Mouse (Mus musculus): Measurements from ENCODE around the gene Hapln4. TPM values are rescaled to one million over a fixed set of nuclear protein-coding genes. Genes with fewer than 3 reads are reported as not detected.

Gene Hapln4
- total RNA-seq, 2 experiments from 2014 or later: not detected

DNA sequence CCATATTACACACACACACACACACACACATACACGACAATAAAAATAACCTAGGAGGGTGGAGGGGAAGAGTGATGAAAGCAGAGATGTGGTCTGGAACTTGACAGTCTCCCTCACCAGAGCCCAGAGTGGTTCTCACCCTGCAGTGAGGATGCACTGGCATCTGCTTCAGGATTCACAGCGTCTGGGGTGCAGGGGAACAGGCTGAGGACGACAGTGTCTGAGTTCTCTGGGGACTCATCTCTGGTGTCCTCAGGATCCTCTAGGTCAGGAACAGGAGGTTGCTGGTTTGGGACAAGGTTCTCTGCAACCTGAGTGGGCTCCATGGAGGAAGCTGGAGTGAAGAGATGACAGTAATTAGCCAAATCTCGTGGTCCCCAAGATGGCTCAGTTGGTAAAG, 54.6 kb downstream of the Hapln4 start:
- DNase-seq (ENCODE audit: low spot score in 2 of 2): no peak

DNA sequence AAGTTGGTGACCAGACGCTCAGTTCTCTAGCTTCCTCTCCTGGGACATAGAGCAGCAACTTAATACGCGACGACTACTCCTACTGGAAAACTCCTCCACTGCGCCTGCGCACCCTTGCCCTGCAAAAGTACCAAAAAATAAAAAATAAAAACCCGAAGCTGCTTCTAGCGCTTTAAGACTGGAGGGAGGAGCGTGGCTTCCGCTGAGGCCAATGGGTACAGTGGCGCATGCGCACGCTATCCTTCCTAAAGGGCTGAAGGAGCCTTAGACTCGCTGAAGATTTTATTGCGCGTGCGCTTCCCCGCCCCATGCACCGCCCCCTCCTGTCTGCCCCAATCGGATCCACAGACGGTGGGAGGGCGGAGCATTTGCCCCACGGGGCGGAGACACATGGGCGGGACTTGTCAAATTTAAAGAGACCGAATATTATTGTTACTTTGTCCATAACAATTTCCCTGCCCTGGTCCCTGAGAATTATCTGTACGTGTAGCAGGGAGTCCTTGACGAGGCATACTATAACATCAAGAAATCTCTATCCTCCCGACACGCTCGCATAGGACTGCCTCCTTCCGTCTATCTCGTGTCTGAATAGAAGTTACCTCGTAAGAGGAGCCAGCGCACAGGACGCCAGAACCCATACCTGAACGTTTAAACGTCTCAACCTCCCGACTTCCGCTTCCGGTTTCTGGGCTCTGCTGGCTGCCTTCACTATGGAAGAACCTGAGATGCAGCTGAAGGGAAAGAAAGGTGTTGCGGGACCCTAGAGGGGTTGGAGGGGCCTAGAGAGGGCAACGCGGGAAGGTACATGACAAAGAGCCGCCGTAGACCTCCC, 56.0 kb downstream of the Hapln4 start, which contains the start of the genes Rfxank, Borcs8 and Mef2b:
TSS of gene Rfxank (minus strand) at position 129 of the 832 bp plus-strand sequence.
TSS of gene Borcs8 (plus strand) at position 474 of the 832 bp plus-strand sequence.
TSS of gene Mef2b (plus strand) at position 686 of the 832 bp plus-strand sequence.
- DNase-seq (ENCODE audit: low spot score in 2 of 2): peak; percentile 97 to 99

DNA sequence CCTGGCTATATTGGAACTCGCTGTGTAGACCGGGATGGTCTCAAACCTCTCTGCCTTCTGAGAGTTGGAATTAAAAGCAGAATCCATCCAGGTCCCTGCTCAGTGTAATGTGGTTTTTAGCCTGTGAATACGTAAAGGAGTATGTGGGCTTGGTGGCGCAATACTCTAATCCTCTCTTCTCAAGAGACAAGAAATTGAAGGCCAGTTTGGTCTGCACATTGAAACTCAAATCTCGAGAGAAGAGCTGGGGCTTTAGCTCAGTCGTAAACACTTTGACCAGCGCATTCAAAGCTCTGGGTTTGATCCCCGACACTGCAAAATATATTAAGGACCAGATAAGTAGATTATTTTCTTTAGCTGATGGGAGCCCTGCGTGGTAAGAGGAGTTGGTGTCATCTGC, 56.7 kb downstream of the Hapln4 start:
- no peak for DNase-seq (ENCODE audit: low spot score in 2 of 2)

Small RNA genes lying within 50 kb of the gene (microRNA-seq; reads per million reads assigned to microRNA genes)
- gene Mir7066: not detected

Other genes starting within 250 kb of the Hapln4 start
- gene Cilp2, start 195.8 kb upstream of the Hapln4 start, total RNA-seq (2021): 10 to 100 TPM in 1 of 2 experiments, 1 to 10 TPM in 1; 6.3 to 12.8 TPM
- gene Tssk6, start 181.3 kb upstream of the Hapln4 start, total RNA-seq (2021): under 1 TPM in 1 of 2 experiments, not detected in 1; 0.60 TPM
- gene Ndufa13, start 180.9 kb upstream of the Hapln4 start, total RNA-seq (2021): 100 to 1,000 TPM; 188 to 196 TPM
- 10 to 100 TPM; 10.8 to 11.7 TPM for gene Yjefn3, start 180.7 kb upstream of the Hapln4 start, total RNA-seq (2021)
- 10 to 100 TPM; 60.9 to 74.5 TPM for gene Gatad2a, start 87.1 kb upstream of the Hapln4 start, total RNA-seq (2021)
- 10 to 100 TPM; 41.0 to 45.2 TPM for gene Mau2, start 40.7 kb upstream of the Hapln4 start, total RNA-seq (2021)
- gene Sugp1, start 40.6 kb upstream of the Hapln4 start, total RNA-seq (2021): 10 to 100 TPM; 23.0 to 23.8 TPM
- gene Tm6sf2, start 10.5 kb upstream of the Hapln4 start, total RNA-seq (2021): under 1 TPM; 0.54 to 0.67 TPM
- under 1 TPM; 0.07 to 0.08 TPM for gene Ncan, start 37.4 kb downstream of the Hapln4 start, total RNA-seq (2021)
- gene Nr2c2ap, start 47.9 kb downstream of the Hapln4 start, total RNA-seq (2021): 10 to 100 TPM in 1 of 2 experiments, 1 to 10 TPM in 1; 8.6 to 10.3 TPM
- gene Rfxank, start 55.7 kb downstream of the Hapln4 start, total RNA-seq (2021): 10 to 100 TPM; 12.7 to 16.6 TPM
- gene Borcs8, start 56.0 kb downstream of the Hapln4 start, total RNA-seq (2021): 10 to 100 TPM; 25.6 to 27.7 TPM
- gene Mef2b, start 56.3 kb downstream of the Hapln4 start, total RNA-seq (2021): under 1 TPM; 0.26 to 0.56 TPM
- 10 to 100 TPM; 64.5 to 72.5 TPM for gene Tmem161a, start 88.9 kb downstream of the Hapln4 start, total RNA-seq (2021)
- 10 to 100 TPM; 26.2 to 27.9 TPM for gene Slc25a42, start 128.8 kb downstream of the Hapln4 start, total RNA-seq (2021)
- gene Sugp2, start 150.8 kb downstream of the Hapln4 start, total RNA-seq (2021): 10 to 100 TPM; 49.1 to 52.6 TPM
- 10 to 100 TPM; 16.1 to 16.4 TPM for gene Armc6, start 151.0 kb downstream of the Hapln4 start, total RNA-seq (2021)
- 10 to 100 TPM; 23.2 to 24.3 TPM for gene Homer3, start 199.4 kb downstream of the Hapln4 start, total RNA-seq (2021)
- gene Ddx49, start 219.0 kb downstream of the Hapln4 start, total RNA-seq (2021): 10 to 100 TPM; 42.8 to 42.9 TPM
- gene Cope, start 219.1 kb downstream of the Hapln4 start, total RNA-seq (2021): 100 to 1,000 TPM; 168 to 177 TPM
- gene Cers1, start 232.3 kb downstream of the Hapln4 start, total RNA-seq (2021): 10 to 100 TPM; 23.1 to 24.4 TPM
- gene Gdf1, start 246.4 kb downstream of the Hapln4 start, total RNA-seq (2021): 1 to 10 TPM; 3.5 to 4.0 TPM

Data from gastrocnemius, postnatal 4 days (tissue).